Mouse (Mus musculus) layer of hippocampus, adult 9-10 months (tissue): ENCODE data around the gene Aph1a.
"Not testable (repeated sequence)": the region's sequence is repeated elsewhere in the genome, so short reads cannot be mapped to it uniquely, and the experiment has no call there.

Experiments
- DNase-seq: peaks from one replicate; pipeline ENCODE4 v3.0.0; 2022; ENCODE audit warnings: low spot score

The Aph1a gene

GRCm38 (mm10) chr3:95887596-95887995, 6.2 kb upstream of the Aph1a start:
- DNase-seq, result no peak

- no peak for DNase-seq
These were observed 4.1 kb upstream of the Aph1a start for GRCm38 (mm10) chr3:95889664-95890063.

- no peak for DNase-seq
These were observed 2.3 kb upstream of the Aph1a start, which contains the start of gene BC028528 for GRCm38 (mm10) chr3:95891211-95892065. BC028528 (minus strand) TSS chr3:95892005.

- DNase-seq, result no peak
These were observed 1.4 kb upstream of the Aph1a start for GRCm38 (mm10) chr3:95892066-95893052.

- DNase-seq, result no peak
These were observed 643 bp upstream of the Aph1a start for GRCm38 (mm10) chr3:95893126-95893525.

- DNase-seq, result no peak
These were observed 770 bp downstream of the Aph1a start for GRCm38 (mm10) chr3:95894317-95895160.

GRCm38 (mm10) chr3:95895501-95895900, 1.7 kb downstream of the Aph1a start:
- DNase-seq, result not testable (repeated sequence)

- DNase-seq, result no peak
These were observed 6.2 kb downstream of the Aph1a start for GRCm38 (mm10) chr3:95899800-95900524.

- DNase-seq, result no peak
These were observed 8.0 kb downstream of the Aph1a start for GRCm38 (mm10) chr3:95901616-95902372.

GRCm38 (mm10) chr3:95902373-95902625, 8.5 kb downstream of the Aph1a start:
- no peak for DNase-seq

GRCm38 (mm10) chr3:95902643-95903042, 8.9 kb downstream of the Aph1a start:
- no peak for DNase-seq

- no peak for DNase-seq
These were observed 10.2 kb downstream of the Aph1a start for GRCm38 (mm10) chr3:95903753-95904502.

- DNase-seq, result no peak
These were observed 10.8 kb downstream of the Aph1a start, which contains the start of gene Car14 for GRCm38 (mm10) chr3:95904568-95904967. Car14 (minus strand) TSS chr3:95904691.

GRCm38 (mm10) chr3:95905146-95905939, 11.6 kb downstream of the Aph1a start:
- no peak for DNase-seq

GRCm38 (mm10) chr3:95905940-95906492, 12.2 kb downstream of the Aph1a start:
- DNase-seq, result no peak

GRCm38 (mm10) chr3:95906860-95907259, 13.1 kb downstream of the Aph1a start:
- no peak for DNase-seq

GRCm38 (mm10) chr3:95907613-95908012, 13.8 kb downstream of the Aph1a start:
- no peak for DNase-seq

GRCm38 (mm10) chr3:95914706-95915105, 20.9 kb downstream of the Aph1a start:
- no peak for DNase-seq

- no peak for DNase-seq
These were observed 23.0 kb downstream of the Aph1a start for GRCm38 (mm10) chr3:95916760-95917159.
